Mouse (Mus musculus) kidney, postnatal 14 days (tissue): ENCODE measurements around the gene Efcab5.
"Not testable (repeated sequence)": the region's sequence is repeated elsewhere in the genome, so short reads cannot be mapped to it uniquely, and the experiment has no call there.

Source experiments
- DNase-seq: peaks from one replicate; pipeline ENCODE4 v3.0.0; 2022; ENCODE audit warnings: mixed read lengths

Gene Efcab5

GRCm38 (mm10) chr11:77174531-77174930 lies 14.2 kb downstream of the Efcab5 start:
- DNase-seq: no peak

GRCm38 (mm10) chr11:77173731-77174130 lies 15.0 kb downstream of the Efcab5 start:
- DNase-seq: no peak

DNA sequence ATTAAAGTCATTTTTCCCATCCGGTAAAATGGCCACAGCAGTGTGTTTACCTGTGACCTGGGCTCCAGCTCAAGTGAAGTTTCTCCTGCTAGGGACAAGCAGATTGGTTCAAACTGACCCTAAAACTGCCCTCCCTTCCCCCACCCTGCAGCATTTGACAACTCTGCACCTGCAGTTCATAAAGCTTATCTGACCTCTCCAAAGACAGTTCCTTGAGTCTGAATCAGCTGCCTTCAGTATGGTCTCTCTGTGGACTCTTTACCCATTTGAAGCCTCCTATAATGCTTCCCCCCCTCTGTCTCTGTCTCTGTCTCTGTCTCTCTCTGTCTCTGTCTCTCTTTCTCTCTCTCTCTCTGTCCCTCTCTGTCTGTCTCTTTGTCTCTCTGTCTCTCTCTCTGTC lies 28.0 kb downstream of the Efcab5 start:
- DNase-seq: no peak

DNA sequence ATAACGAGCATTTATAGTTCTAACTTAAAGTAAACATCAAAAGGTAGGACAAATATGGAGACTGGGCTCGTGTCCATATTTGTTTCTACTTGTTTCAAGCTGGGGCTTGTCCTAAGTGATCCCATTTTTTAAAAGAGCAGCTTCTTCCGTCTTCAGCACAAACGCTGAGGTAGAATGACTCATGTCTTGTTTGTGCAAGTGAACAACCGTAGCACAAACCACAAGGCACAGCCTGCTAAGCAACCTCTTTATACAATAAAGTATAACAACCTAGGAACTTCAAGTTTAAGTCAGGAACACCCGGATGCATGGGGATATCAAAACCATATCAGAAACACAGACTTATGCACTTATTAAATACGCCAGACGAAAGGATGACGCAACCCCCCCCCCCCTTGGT lies 28.4 kb downstream of the Efcab5 start:
- DNase-seq: no peak

GRCm38 (mm10) chr11:77154214-77154613 lies 34.6 kb downstream of the Efcab5 start:
- no peak for DNase-seq

GRCm38 (mm10) chr11:77150806-77151205 lies 38.0 kb downstream of the Efcab5 start:
- DNase-seq: no peak

GRCm38 (mm10) chr11:77149783-77150630 lies 38.8 kb downstream of the Efcab5 start:
- not testable (repeated sequence) for DNase-seq

- no peak for DNase-seq
Measured at GRCm38 (mm10) chr11:77148774-77149173, 40.0 kb downstream of the Efcab5 start.

DNA sequence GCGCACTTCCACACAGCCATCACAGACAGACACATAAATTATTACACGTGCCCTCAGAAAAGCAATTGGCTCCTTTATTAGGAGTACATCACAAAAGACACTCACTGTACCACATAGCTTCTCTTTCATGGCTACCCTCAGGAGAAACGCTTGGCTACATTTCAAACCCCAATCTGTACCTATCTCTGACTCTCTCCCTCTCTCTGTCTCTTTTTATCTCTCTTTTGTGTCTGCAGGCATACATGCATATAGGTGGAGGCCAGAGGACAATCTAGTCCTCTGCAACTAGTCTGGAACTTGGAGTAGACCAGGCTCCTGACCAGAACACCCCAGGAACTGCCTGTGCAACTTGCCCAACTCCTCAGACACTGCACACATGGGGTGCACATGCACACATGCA lies 41.0 kb downstream of the Efcab5 start:
- DNase-seq: no peak

DNA sequence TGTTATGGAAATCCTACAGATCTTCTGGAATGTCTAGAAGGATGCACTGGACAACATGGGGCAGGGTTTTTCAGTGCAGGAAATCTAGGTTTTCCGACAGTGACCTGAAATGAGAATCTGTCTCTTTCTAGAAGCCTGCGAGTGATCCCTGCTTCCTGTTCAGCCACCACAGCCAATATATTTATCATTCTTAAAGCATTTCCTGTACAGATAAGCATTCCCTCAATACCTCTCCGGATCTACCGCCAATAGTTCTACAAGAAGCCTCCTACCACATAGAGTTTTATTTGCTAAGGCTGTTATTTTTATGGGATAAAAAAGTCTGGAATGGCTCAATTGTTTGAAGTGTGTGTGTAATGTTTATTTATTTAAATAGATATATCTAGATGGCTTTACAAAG lies 43.3 kb downstream of the Efcab5 start:
- no peak for DNase-seq

DNA sequence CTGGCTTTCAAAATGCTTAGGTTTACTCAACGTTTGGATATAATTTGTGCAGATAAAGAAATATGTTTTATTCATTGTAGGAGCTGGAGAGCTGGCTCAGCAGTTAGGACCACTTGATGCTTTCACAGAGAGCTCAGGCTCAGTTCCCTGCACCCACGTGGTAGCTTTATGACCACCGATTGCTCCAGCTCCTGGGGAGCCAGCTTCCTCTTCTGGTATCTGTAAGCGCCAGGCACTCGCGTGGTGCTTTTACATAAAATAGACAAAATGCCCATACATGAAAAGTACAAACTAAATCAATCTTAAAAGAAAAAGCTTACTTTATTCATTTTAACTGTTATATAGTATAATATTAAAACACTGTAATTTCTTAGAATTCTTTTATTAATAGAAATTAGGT lies 46.8 kb downstream of the Efcab5 start:
- DNase-seq: no peak

DNA sequence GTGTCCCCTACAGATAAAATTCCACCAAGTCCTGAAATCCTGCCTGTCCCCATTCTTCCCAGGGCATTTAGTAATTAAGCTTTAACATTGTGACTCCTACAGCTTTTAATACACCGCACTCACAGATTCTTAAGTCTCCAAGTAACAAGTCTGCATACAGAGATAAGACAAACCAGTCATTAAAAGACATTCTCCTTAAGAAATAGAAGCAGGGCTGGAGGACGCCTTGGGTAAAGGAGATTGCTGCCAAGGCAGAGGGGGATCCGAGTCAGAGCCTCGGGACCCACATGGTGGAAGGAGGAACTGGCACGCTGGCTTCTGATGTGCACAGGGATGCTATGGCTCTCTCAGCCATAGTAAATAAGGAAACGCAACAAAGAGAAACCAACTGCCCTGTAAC lies 48.8 kb downstream of the Efcab5 start:
- no peak for DNase-seq

GRCm38 (mm10) chr11:77133450-77133849 lies 55.3 kb downstream of the Efcab5 start:
- DNase-seq: no peak

DNA sequence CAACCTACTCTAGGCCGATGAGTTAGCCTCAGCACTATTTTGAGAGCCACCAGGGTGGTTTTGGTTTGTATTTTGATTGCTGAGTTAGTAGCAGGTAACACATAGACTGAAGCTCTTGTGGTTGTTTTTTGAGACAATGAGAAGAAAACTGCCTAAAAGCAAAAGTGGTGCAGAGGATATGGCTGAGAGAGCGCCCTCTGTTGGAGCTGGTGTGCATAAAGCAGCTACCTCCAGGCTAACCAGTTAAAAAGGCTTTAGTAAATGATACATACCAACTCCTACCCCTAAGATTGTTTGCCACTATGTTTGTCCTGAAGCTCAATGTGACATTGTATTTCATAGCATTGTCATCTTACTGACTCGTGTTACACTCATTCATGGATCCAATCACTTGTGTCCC lies 56.2 kb downstream of the Efcab5 start:
- no peak for DNase-seq

GRCm38 (mm10) chr11:77128562-77128961 lies 60.2 kb downstream of the Efcab5 start:
- DNase-seq: no peak

GRCm38 (mm10) chr11:77111141-77111540 lies 77.6 kb downstream of the Efcab5 start:
- DNase-seq: no peak

GRCm38 (mm10) chr11:77108442-77108841 lies 80.3 kb downstream of the Efcab5 start:
- no peak for DNase-seq

GRCm38 (mm10) chr11:77107872-77108271 lies 80.9 kb downstream of the Efcab5 start:
- DNase-seq: not testable (repeated sequence)

DNA sequence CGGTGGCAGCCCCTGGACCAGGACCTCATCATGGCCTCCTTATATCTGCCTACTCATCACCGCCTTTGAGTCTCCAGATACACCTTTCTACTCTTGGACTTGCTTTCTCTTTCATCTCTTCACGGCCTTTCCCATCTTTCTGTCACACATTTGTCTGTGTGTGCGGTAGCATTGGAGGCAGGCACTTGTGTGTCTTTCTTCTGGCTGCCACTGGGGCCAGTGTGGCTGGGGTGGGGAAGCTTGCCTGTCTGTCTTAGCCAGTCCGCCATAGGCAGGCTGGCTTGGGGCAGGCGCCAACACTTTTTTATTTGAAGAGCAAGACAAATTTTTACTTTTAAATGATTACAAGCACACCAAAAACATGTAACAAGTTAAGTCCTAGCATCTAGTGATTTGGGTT lies 81.8 kb downstream of the Efcab5 start:
- DNase-seq: no peak

DNA sequence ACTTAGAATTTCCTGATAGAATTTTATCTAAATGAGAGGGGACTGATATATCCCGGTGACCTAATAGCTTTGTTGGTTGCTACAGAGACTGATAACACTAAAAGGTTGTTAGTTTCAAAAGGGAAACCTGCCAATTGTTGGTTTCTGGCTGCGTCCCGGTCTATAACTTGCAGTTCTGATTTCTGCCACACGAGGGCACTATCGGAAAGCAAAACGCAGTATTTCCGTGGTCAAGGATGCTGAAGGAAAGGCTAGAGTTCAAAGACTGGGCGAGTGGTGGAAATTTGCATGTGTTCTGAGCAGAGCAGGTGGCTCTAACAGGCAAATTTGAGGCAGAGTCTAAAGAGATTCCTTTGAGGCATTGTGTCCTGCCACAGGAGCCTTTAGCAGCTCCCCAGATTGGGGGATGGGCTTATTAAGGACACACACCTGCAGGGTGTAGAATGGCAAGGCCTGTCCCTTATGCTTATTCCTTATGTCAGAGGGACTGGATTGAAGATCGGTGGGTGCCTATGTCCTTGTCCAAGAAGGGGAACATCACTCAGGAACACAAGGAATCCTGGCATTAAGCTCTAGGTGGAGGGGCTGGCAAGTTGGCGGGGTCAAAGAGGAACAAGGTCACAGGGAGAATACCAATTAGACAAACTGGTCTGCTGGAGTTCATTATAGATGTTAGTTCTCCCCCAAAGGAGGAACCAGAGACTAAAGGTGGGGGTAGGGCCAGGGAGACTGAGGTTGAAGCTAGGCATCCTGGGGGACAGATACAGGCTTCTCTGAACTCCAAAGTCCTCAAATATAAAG lies 88.4 kb downstream of the Efcab5 start:
- DNase-seq: peak; percentile 87

DNA sequence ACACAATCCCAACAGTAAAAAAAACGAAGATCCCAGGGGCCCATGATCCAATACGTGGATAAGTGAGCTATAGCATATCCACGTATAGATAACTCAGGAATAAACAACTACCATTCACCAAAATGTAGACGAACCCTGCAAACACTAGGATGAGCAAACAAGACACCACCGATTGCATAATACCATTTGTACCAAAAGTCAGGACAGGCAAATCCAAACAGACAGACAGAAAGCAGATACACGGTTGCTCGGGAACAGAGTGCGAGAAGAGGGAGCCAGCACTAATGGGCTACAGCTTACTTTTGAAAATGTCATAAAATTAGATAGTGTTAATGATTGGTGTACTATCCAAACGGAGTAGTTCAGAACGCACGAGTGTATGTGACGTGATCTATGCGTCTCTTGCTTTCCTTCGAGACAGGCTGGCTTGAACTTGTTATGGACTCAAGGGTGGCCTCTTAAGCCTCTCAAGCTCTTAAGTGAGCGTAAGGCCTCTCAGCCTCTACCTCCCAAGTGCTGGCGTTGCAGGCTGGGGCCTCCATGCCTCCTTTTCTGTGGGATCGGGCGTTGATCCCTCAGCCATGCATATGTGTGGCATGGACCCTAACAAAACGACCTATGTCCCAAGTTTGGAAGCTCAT lies 90.3 kb downstream of the Efcab5 start:
- no peak for DNase-seq

- DNase-seq: no peak
Measured at GRCm38 (mm10) chr11:77096991-77097390, 91.8 kb downstream of the Efcab5 start.

- peak; percentile 24 for DNase-seq
Measured at GRCm38 (mm10) chr11:77096581-77096980, 92.2 kb downstream of the Efcab5 start.

DNA sequence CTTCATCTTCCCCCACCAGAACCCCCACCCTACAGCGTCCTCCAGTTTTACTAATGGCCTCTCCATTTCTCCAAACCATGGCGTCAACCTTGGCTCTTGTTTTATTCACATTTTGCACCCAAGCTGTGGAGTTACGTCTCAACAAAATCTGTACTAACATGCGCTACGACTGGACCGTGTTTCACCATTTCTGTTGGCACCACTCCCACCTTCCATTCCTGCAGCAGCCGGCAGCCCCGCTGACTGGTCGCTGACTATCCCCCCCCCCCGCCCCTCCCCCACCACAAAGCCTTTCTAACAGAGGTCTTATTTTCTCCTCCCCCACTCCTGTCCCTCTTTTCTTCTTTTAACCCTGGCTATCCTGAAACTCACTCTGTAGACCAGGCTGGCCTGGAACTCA lies 93.6 kb downstream of the Efcab5 start:
- peak; percentile 10 for DNase-seq
